Mouse (Mus musculus): ENCODE data around the gene Riox2. TPM values are rescaled to one million over a fixed set of nuclear protein-coding genes. Genes with fewer than 3 reads are reported as not detected.

Riox2 gene
- total RNA-seq, 1 experiment = 34.6 TPM

- Histone ChIP-seq H3K9ac (ENCODE audit: insufficient read depth, low read depth, low read length, poor library complexity, severe bottlenecking) (no peak overlapping the region), H3K9me3 (ENCODE audit: control insufficient read depth, insufficient read depth, low read depth, low read length) (no peaks in the 10 kb centered on the region), H3K27ac (ENCODE audit: insufficient read depth, low read depth, low read length, poor library complexity, severe bottlenecking) (no peak overlapping the region), H3K4me3 (ENCODE audit: insufficient read depth in 1 of 2, low read depth in 1 of 2, low read length in 2 of 2, poor library complexity in 1 of 2, severe bottlenecking in 1 of 2) (no peak overlapping the region), H3K36me3 (ENCODE audit: control insufficient read depth, insufficient read depth, low read length, poor library complexity, severe bottlenecking) (no peaks in the 10 kb centered on the region), H3K4me1 (ENCODE audit: control insufficient read depth in 2 of 2, insufficient read depth in 2 of 2, low read length in 2 of 2, poor library complexity in 1 of 2) (no peaks in the 10 kb centered on the region)
- no peak for DNase-seq (ENCODE audit: low read depth, low spot score)
- in situ Hi-C loops (cut with MboI; ENCODE audit: low sequenced_read_pairs in 2 of 2, unreplicated experiment in 2 of 2) = no loop called here
- TF ChIP-seq HCFC1 (IDR thresholded peaks at IDR 0.05; ENCODE audit: borderline replicate concordance, insufficient read depth, low read length) (no peak), CHD2 (IDR thresholded peaks at IDR 0.05; ENCODE audit: low read depth, low read length) (no peak), ZC3H11A (IDR thresholded peaks at IDR 0.05; ENCODE audit: borderline replicate concordance, low read depth, low read length) (no peak)
These were observed 7.6 kb upstream of the Riox2 start for GRCm38 (mm10) chr16:59463973-59464372.

DNA sequence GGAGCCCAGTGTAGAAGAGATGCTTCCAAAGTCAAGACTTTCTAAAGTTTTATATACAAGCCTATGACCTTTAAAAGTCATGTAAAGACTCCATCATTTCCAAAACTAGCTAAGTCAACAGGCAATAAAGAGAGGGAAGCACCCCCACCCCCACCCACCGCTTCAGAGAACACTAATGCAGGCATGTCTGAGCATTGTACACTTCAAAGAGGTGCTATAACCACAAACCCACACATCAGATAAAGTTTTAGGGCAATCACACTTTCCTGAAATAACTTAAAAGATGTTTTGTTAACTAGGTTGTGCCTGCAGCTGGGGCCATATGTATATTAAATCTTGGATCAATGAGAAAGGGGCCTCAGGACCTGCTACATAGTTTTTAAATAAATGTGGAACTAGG lies 1.7 kb upstream of the Riox2 start:
- in situ Hi-C loops (cut with MboI; ENCODE audit: low sequenced_read_pairs in 2 of 2, unreplicated experiment in 2 of 2) = loop anchor here in 1 of 2 experiments (10.0 kb wide), 1 partner anchor 145 kb away; no protein-coding TSS in a partner anchor
- H3K27ac ChIP-seq (ENCODE audit: insufficient read depth, low read depth, low read length, poor library complexity, severe bottlenecking) = no peak overlapping the region
- no peaks in the 10 kb centered on the region for H3K36me3 ChIP-seq (ENCODE audit: control insufficient read depth, insufficient read depth, low read length, poor library complexity, severe bottlenecking)
- H3K9me3 ChIP-seq (ENCODE audit: control insufficient read depth, insufficient read depth, low read depth, low read length) = no peaks in the 10 kb centered on the region
- DNase-seq (ENCODE audit: low read depth, low spot score) = no peak
- H3K4me3 ChIP-seq (ENCODE audit: insufficient read depth in 1 of 2, low read depth in 1 of 2, low read length in 2 of 2, poor library complexity in 1 of 2, severe bottlenecking in 1 of 2) = no peak overlapping the region
- TF ChIP-seq ZC3H11A (IDR thresholded peaks at IDR 0.05; ENCODE audit: borderline replicate concordance, low read depth, low read length) = no peak
- no peak for TF ChIP-seq HCFC1 (IDR thresholded peaks at IDR 0.05; ENCODE audit: borderline replicate concordance, insufficient read depth, low read length)
- TF ChIP-seq ZNF384 (IDR thresholded peaks at IDR 0.05; ENCODE audit: low read depth, low read length) = no peak
- TF ChIP-seq CHD2 (IDR thresholded peaks at IDR 0.05; ENCODE audit: low read depth, low read length) = no peak
- TF ChIP-seq MAFK (IDR thresholded peaks at IDR 0.05; ENCODE audit: insufficient read depth, low read depth, low read length) = no peak
- H3K9ac ChIP-seq (ENCODE audit: insufficient read depth, low read depth, low read length, poor library complexity, severe bottlenecking) = no peak overlapping the region
- 0 out of 4 replicates have a peak, but pooled peaks cover 0 to 3% of the 10 kb centered on the region in 2 experiments for H3K4me1 ChIP-seq (ENCODE audit: control insufficient read depth in 2 of 2, insufficient read depth in 2 of 2, low read length in 2 of 2, poor library complexity in 1 of 2)

GRCm38 (mm10) chr16:59472546-59472945 lies 971 bp downstream of the Riox2 start:
- DNase-seq (ENCODE audit: low read depth, low spot score) = no peak
- Histone ChIP-seq H3K4me1 (ENCODE audit: control insufficient read depth in 2 of 2, insufficient read depth in 2 of 2, low read length in 2 of 2, poor library complexity in 1 of 2) (peaks cover 0 to 3% of the 10 kb centered on the region in 2 experiments; a peak in 1 of 4 replicates), H3K27ac (ENCODE audit: insufficient read depth, low read depth, low read length, poor library complexity, severe bottlenecking) (no peak overlapping the region), H3K4me3 (ENCODE audit: insufficient read depth in 1 of 2, low read depth in 1 of 2, low read length in 2 of 2, poor library complexity in 1 of 2, severe bottlenecking in 1 of 2) (peak overlapping the region; percentile 79 to 87), H3K9me3 (ENCODE audit: control insufficient read depth, insufficient read depth, low read depth, low read length) (no peaks in the 10 kb centered on the region), H3K9ac (ENCODE audit: insufficient read depth, low read depth, low read length, poor library complexity, severe bottlenecking) (peak overlapping the region; percentile 35; the same call in 1 of the 2 replicates), H3K36me3 (ENCODE audit: control insufficient read depth, insufficient read depth, low read length, poor library complexity, severe bottlenecking) (peaks cover 5% of the 10 kb centered on the region)
- in situ Hi-C loops (cut with MboI; ENCODE audit: low sequenced_read_pairs in 2 of 2, unreplicated experiment in 2 of 2) = loop anchor here in 1 of 2 experiments (10.0 kb wide), 1 partner anchor 142 kb away; no protein-coding TSS in a partner anchor
- TF ChIP-seq ZNF384 (IDR thresholded peaks at IDR 0.05; ENCODE audit: low read depth, low read length) = no peak
- TF ChIP-seq ZC3H11A (IDR thresholded peaks at IDR 0.05; ENCODE audit: borderline replicate concordance, low read depth, low read length) = no peak
- no peak for TF ChIP-seq CHD2 (IDR thresholded peaks at IDR 0.05; ENCODE audit: low read depth, low read length)
- TF ChIP-seq MAFK (IDR thresholded peaks at IDR 0.05; ENCODE audit: insufficient read depth, low read depth, low read length) = no peak
- no peak for TF ChIP-seq HCFC1 (IDR thresholded peaks at IDR 0.05; ENCODE audit: borderline replicate concordance, insufficient read depth, low read length)

- peaks cover 0 to 3% of the 10 kb centered on the region in 2 experiments; a peak in 1 of 4 replicates for H3K4me1 ChIP-seq (ENCODE audit: control insufficient read depth in 2 of 2, insufficient read depth in 2 of 2, low read length in 2 of 2, poor library complexity in 1 of 2)
- H3K27ac ChIP-seq (ENCODE audit: insufficient read depth, low read depth, low read length, poor library complexity, severe bottlenecking) = no peak overlapping the region
- H3K36me3 ChIP-seq (ENCODE audit: control insufficient read depth, insufficient read depth, low read length, poor library complexity, severe bottlenecking) = peaks cover 18% of the 10 kb centered on the region
- H3K9me3 ChIP-seq (ENCODE audit: control insufficient read depth, insufficient read depth, low read depth, low read length) = no peaks in the 10 kb centered on the region
- no peak for TF ChIP-seq MAFK (IDR thresholded peaks at IDR 0.05; ENCODE audit: insufficient read depth, low read depth, low read length)
- peak; percentile 78; the same call in 1 of the 2 replicates for TF ChIP-seq ZC3H11A (IDR thresholded peaks at IDR 0.05; ENCODE audit: borderline replicate concordance, low read depth, low read length)
- TF ChIP-seq HCFC1 (IDR thresholded peaks at IDR 0.05; ENCODE audit: borderline replicate concordance, insufficient read depth, low read length) = no peak
- 0 out of 2 replicates have a peak, but pooled peaks have one; percentile 24 for TF ChIP-seq ZNF384 (IDR thresholded peaks at IDR 0.05; ENCODE audit: low read depth, low read length)
- DNase-seq (ENCODE audit: low read depth, low spot score) = peak; percentile 54
- H3K9ac ChIP-seq (ENCODE audit: insufficient read depth, low read depth, low read length, poor library complexity, severe bottlenecking) = no peak overlapping the region
- no peak overlapping the region for H3K4me3 ChIP-seq (ENCODE audit: insufficient read depth in 1 of 2, low read depth in 1 of 2, low read length in 2 of 2, poor library complexity in 1 of 2, severe bottlenecking in 1 of 2)
- in situ Hi-C loops (cut with MboI; ENCODE audit: low sequenced_read_pairs in 2 of 2, unreplicated experiment in 2 of 2) = loop anchor here (5.0 to 10.0 kb wide), 2 partner anchors 140 to 143 kb away; no protein-coding TSS in a partner anchor
These were observed 3.2 kb downstream of the Riox2 start for GRCm38 (mm10) chr16:59474788-59475187.

Data from ES-E14 (cell line).